Mouse (Mus musculus): ENCODE results near the gene Pbx2.
A peak's percentile ranks its signal among the peaks of the same experiment; 100 is the strongest.

The Pbx2 gene

GRCm38 (mm10) chr17:34582528-34582927, 8.5 kb upstream of the Pbx2 start:
- no peak for DNase-seq (ENCODE audit: low read depth)

GRCm38 (mm10) chr17:34583397-34583796, 7.7 kb upstream of the Pbx2 start:
- no peak for DNase-seq (ENCODE audit: low read depth)

- no peak for DNase-seq (ENCODE audit: low read depth)
Measured at GRCm38 (mm10) chr17:34583819-34584218, 7.2 kb upstream of the Pbx2 start.

- no peak for DNase-seq (ENCODE audit: low read depth)
Measured at GRCm38 (mm10) chr17:34585121-34585520, 5.9 kb upstream of the Pbx2 start.

GRCm38 (mm10) chr17:34585877-34586771, 4.9 kb upstream of the Pbx2 start:
- DNase-seq (ENCODE audit: low read depth) = no peak

- DNase-seq (ENCODE audit: low read depth) = peak; percentile 95
Measured at GRCm38 (mm10) chr17:34586796-34587422, 4.2 kb upstream of the Pbx2 start.

GRCm38 (mm10) chr17:34587423-34587811, 3.6 kb upstream of the Pbx2 start:
- DNase-seq (ENCODE audit: low read depth) = peak; percentile 96

GRCm38 (mm10) chr17:34587814-34588213, 3.3 kb upstream of the Pbx2 start:
- no peak for DNase-seq (ENCODE audit: low read depth)

GRCm38 (mm10) chr17:34588767-34589166, 2.3 kb upstream of the Pbx2 start:
- DNase-seq (ENCODE audit: low read depth) = peak; percentile 49

GRCm38 (mm10) chr17:34589206-34589605, 1.9 kb upstream of the Pbx2 start:
- DNase-seq (ENCODE audit: low read depth) = no peak

- DNase-seq (ENCODE audit: low read depth) = peak; percentile 81
Measured at GRCm38 (mm10) chr17:34589681-34590101, 1.4 kb upstream of the Pbx2 start, which contains the start of gene Gpsm3. Gene Gpsm3 (plus strand): TSS chr17:34589806.

GRCm38 (mm10) chr17:34590154-34590987, 695 bp upstream of the Pbx2 start:
- peak; percentile 39 for DNase-seq (ENCODE audit: low read depth)

- peak; percentile 93 for DNase-seq (ENCODE audit: low read depth)
Measured at GRCm38 (mm10) chr17:34591994-34592375, 919 bp downstream of the Pbx2 start.

GRCm38 (mm10) chr17:34592581-34593549, 1.8 kb downstream of the Pbx2 start:
- peak; percentile 30 for DNase-seq (ENCODE audit: low read depth)

GRCm38 (mm10) chr17:34593752-34594525, 2.9 kb downstream of the Pbx2 start:
- DNase-seq (ENCODE audit: low read depth) = no peak

GRCm38 (mm10) chr17:34596098-34596497, 5.0 kb downstream of the Pbx2 start:
- no peak for DNase-seq (ENCODE audit: low read depth)

GRCm38 (mm10) chr17:34597566-34598095, 6.6 kb downstream of the Pbx2 start, which contains the start of gene Ager:
Gene Ager (plus strand): TSS chr17:34597862.
- DNase-seq (ENCODE audit: low read depth) = no peak

GRCm38 (mm10) chr17:34599891-34600290, 8.8 kb downstream of the Pbx2 start:
- no peak for DNase-seq (ENCODE audit: low read depth)

- no peak for DNase-seq (ENCODE audit: low read depth)
Measured at GRCm38 (mm10) chr17:34601796-34602195, 10.7 kb downstream of the Pbx2 start.
